Mouse (Mus musculus): Measurements from ENCODE around the gene Timm8a2. TPM values are rescaled to one million over a fixed set of nuclear protein-coding genes. Genes with fewer than 3 reads are reported as not detected.

The Timm8a2 gene
- polyA plus RNA-seq, 1 experiment from 2014 or later, result not detected

- Histone ChIP-seq H3K4me2 (ENCODE audit: low read depth, low read length, severe bottlenecking) (no peak overlapping the region), H3K4me3 (ENCODE audit: low read depth, low read length) (no peak overlapping the region), H3K9me3 (ENCODE audit: control insufficient read depth, low read length) (no peaks in the 10 kb centered on the region), H3K4me1 (replicated peaks; ENCODE audit: control insufficient read depth, insufficient read depth, low read length) (no peaks in the 10 kb centered on the region), H3K9ac (ENCODE audit: low read length) (no peak overlapping the region), H3K27ac (ENCODE audit: low read depth, low read length) (no peak overlapping the region), H3K36me3 (ENCODE audit: control insufficient read depth, insufficient read depth, low read length) (no peaks in the 10 kb centered on the region), H3K27me3 (ENCODE audit: control insufficient read depth, insufficient read depth, low read length) (no peaks in the 10 kb centered on the region)
- 93% methylated on average over 7 of the region's 7 CpGs for WGBS
- DNase-seq (ENCODE audit: low spot score) (no peak), ATAC-seq (replicated peaks; ENCODE audit: low FRiP score) (no peak)
Observed at GRCm38 (mm10) chr14:122002224-122002623, 32.2 kb upstream of the Timm8a2 start.

DNA sequence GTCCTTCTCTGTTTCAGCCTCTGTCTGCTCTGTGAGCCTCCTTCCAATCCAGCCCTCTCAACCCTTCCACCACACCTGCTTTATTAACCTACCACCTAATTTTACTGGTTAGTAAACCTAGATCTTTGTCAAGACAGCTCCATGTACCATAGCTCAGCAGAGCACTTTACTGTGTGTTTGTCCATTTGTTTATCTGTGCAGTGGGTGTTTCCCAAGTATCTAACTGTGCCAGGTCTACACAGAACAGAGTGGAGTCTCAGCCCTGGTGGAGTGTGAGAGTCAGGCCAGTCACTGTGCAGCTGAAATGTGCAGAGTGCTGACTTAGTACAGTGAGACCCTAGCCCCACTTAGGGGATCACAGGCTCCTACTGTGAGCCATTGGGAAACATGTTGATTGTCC, 30.7 kb upstream of the Timm8a2 start:
- no peak for ATAC-seq (replicated peaks; ENCODE audit: low FRiP score)
- H3K9ac ChIP-seq (ENCODE audit: low read length), result no peak overlapping the region
- no peak overlapping the region for H3K27ac ChIP-seq (ENCODE audit: low read depth, low read length)
- no peak overlapping the region for H3K4me3 ChIP-seq (ENCODE audit: low read depth, low read length)
- DNase-seq (ENCODE audit: low spot score), result no peak
- H3K4me1 ChIP-seq (replicated peaks; ENCODE audit: control insufficient read depth, insufficient read depth, low read length), result no peaks in the 10 kb centered on the region
- H3K4me2 ChIP-seq (ENCODE audit: low read depth, low read length, severe bottlenecking), result no peak overlapping the region
- H3K9me3 ChIP-seq (ENCODE audit: control insufficient read depth, low read length), result no peaks in the 10 kb centered on the region
- no peaks in the 10 kb centered on the region for H3K27me3 ChIP-seq (ENCODE audit: control insufficient read depth, insufficient read depth, low read length)
- no peaks in the 10 kb centered on the region for H3K36me3 ChIP-seq (ENCODE audit: control insufficient read depth, insufficient read depth, low read length)

GRCm38 (mm10) chr14:122008261-122008660, 26.2 kb upstream of the Timm8a2 start:
- Histone ChIP-seq H3K27ac (ENCODE audit: low read depth, low read length) (no peak overlapping the region), H3K9ac (ENCODE audit: low read length) (no peak overlapping the region), H3K9me3 (ENCODE audit: control insufficient read depth, low read length) (no peaks in the 10 kb centered on the region), H3K4me1 (replicated peaks; ENCODE audit: control insufficient read depth, insufficient read depth, low read length) (no peaks in the 10 kb centered on the region), H3K4me3 (ENCODE audit: low read depth, low read length) (no peak overlapping the region), H3K36me3 (ENCODE audit: control insufficient read depth, insufficient read depth, low read length) (no peaks in the 10 kb centered on the region), H3K4me2 (ENCODE audit: low read depth, low read length, severe bottlenecking) (no peak overlapping the region), H3K27me3 (ENCODE audit: control insufficient read depth, insufficient read depth, low read length) (no peaks in the 10 kb centered on the region)
- ATAC-seq (replicated peaks; ENCODE audit: low FRiP score) (no peak), DNase-seq (ENCODE audit: low spot score) (no peak)
- WGBS, result 90% methylated on average over 4 of the region's 4 CpGs

- Histone ChIP-seq H3K27ac (ENCODE audit: low read depth, low read length) (no peak overlapping the region), H3K9ac (ENCODE audit: low read length) (no peak overlapping the region), H3K27me3 (ENCODE audit: control insufficient read depth, insufficient read depth, low read length) (no peaks in the 10 kb centered on the region), H3K36me3 (ENCODE audit: control insufficient read depth, insufficient read depth, low read length) (no peaks in the 10 kb centered on the region), H3K4me1 (replicated peaks; ENCODE audit: control insufficient read depth, insufficient read depth, low read length) (no peaks in the 10 kb centered on the region), H3K4me3 (ENCODE audit: low read depth, low read length) (no peak overlapping the region), H3K9me3 (ENCODE audit: control insufficient read depth, low read length) (no peaks in the 10 kb centered on the region), H3K4me2 (ENCODE audit: low read depth, low read length, severe bottlenecking) (no peak overlapping the region)
- WGBS, result 92% methylated on average over 13 of the region's 13 CpGs
- no peak for DNase-seq (ENCODE audit: low spot score)
- no peak for ATAC-seq (replicated peaks; ENCODE audit: low FRiP score)
Observed at GRCm38 (mm10) chr14:122009502-122009901, 25.0 kb upstream of the Timm8a2 start.

- Histone ChIP-seq H3K4me2 (ENCODE audit: low read depth, low read length, severe bottlenecking) (no peak overlapping the region), H3K27ac (ENCODE audit: low read depth, low read length) (no peak overlapping the region), H3K9me3 (ENCODE audit: control insufficient read depth, low read length) (no peaks in the 10 kb centered on the region), H3K4me3 (ENCODE audit: low read depth, low read length) (no peak overlapping the region), H3K4me1 (replicated peaks; ENCODE audit: control insufficient read depth, insufficient read depth, low read length) (no peaks in the 10 kb centered on the region), H3K36me3 (ENCODE audit: control insufficient read depth, insufficient read depth, low read length) (no peaks in the 10 kb centered on the region), H3K27me3 (ENCODE audit: control insufficient read depth, insufficient read depth, low read length) (no peaks in the 10 kb centered on the region), H3K9ac (ENCODE audit: low read length) (no peak overlapping the region)
- 86% methylated on average over 7 of the region's 7 CpGs for WGBS
- DNase-seq (ENCODE audit: low spot score) (no peak), ATAC-seq (replicated peaks; ENCODE audit: low FRiP score) (no peak)
Observed at GRCm38 (mm10) chr14:122010301-122010700, 24.2 kb upstream of the Timm8a2 start.

DNA sequence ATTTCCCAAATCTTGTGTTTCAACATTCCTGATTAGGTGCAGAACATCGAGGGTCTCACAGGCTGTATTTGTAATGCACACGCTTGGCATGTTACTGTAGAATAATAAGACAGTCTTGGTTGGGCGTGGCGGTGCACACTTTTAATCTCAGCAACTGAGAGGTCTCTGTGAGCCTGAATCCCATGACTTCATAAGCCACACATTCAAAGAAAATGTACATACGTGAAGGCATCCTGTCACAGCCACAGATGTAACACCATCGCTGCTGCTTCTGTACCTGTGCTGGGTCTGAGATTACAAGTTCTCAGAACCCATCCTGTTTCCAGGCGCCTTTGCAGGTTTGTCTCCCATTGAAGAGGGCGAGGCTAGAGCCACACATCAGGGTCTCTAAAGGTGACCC, 22.7 kb upstream of the Timm8a2 start:
- Histone ChIP-seq H3K4me2 (ENCODE audit: low read depth, low read length, severe bottlenecking) (no peak overlapping the region), H3K27ac (ENCODE audit: low read depth, low read length) (no peak overlapping the region), H3K9ac (ENCODE audit: low read length) (no peak overlapping the region), H3K27me3 (ENCODE audit: control insufficient read depth, insufficient read depth, low read length) (no peaks in the 10 kb centered on the region), H3K4me1 (replicated peaks; ENCODE audit: control insufficient read depth, insufficient read depth, low read length) (no peaks in the 10 kb centered on the region), H3K36me3 (ENCODE audit: control insufficient read depth, insufficient read depth, low read length) (no peaks in the 10 kb centered on the region), H3K9me3 (ENCODE audit: control insufficient read depth, low read length) (no peaks in the 10 kb centered on the region), H3K4me3 (ENCODE audit: low read depth, low read length) (no peak overlapping the region)
- WGBS, result 95% methylated on average over 8 of the region's 8 CpGs
- ATAC-seq (replicated peaks; ENCODE audit: low FRiP score), result no peak
- no peak for DNase-seq (ENCODE audit: low spot score)

- no peak overlapping the region for H3K4me3 ChIP-seq (ENCODE audit: low read depth, low read length)
- ATAC-seq (replicated peaks; ENCODE audit: low FRiP score) (no peak), DNase-seq (ENCODE audit: low spot score) (no peak)
- no peak overlapping the region for H3K27ac ChIP-seq (ENCODE audit: low read depth, low read length)
- H3K36me3 ChIP-seq (ENCODE audit: control insufficient read depth, insufficient read depth, low read length), result no peaks in the 10 kb centered on the region
- no peak overlapping the region for H3K4me2 ChIP-seq (ENCODE audit: low read depth, low read length, severe bottlenecking)
- no peaks in the 10 kb centered on the region for H3K9me3 ChIP-seq (ENCODE audit: control insufficient read depth, low read length)
- no peaks in the 10 kb centered on the region for H3K27me3 ChIP-seq (ENCODE audit: control insufficient read depth, insufficient read depth, low read length)
- WGBS, result 81% methylated on average over 5 of the region's 5 CpGs
- no peaks in the 10 kb centered on the region for H3K4me1 ChIP-seq (replicated peaks; ENCODE audit: control insufficient read depth, insufficient read depth, low read length)
- H3K9ac ChIP-seq (ENCODE audit: low read length), result no peak overlapping the region
Observed at GRCm38 (mm10) chr14:122012193-122012592, 22.3 kb upstream of the Timm8a2 start.

GRCm38 (mm10) chr14:122012814-122013213, 21.7 kb upstream of the Timm8a2 start:
- no peak overlapping the region for H3K9ac ChIP-seq (ENCODE audit: low read length)
- no peak overlapping the region for H3K4me2 ChIP-seq (ENCODE audit: low read depth, low read length, severe bottlenecking)
- H3K27ac ChIP-seq (ENCODE audit: low read depth, low read length), result no peak overlapping the region
- H3K36me3 ChIP-seq (ENCODE audit: control insufficient read depth, insufficient read depth, low read length), result no peaks in the 10 kb centered on the region
- H3K27me3 ChIP-seq (ENCODE audit: control insufficient read depth, insufficient read depth, low read length), result no peaks in the 10 kb centered on the region
- DNase-seq (ENCODE audit: low spot score) (no peak), ATAC-seq (replicated peaks; ENCODE audit: low FRiP score) (no peak)
- no peaks in the 10 kb centered on the region for H3K4me1 ChIP-seq (replicated peaks; ENCODE audit: control insufficient read depth, insufficient read depth, low read length)
- no peaks in the 10 kb centered on the region for H3K9me3 ChIP-seq (ENCODE audit: control insufficient read depth, low read length)
- WGBS, result 80% methylated on average over 13 of the region's 13 CpGs
- H3K4me3 ChIP-seq (ENCODE audit: low read depth, low read length), result no peak overlapping the region

GRCm38 (mm10) chr14:122013417-122013951, 21.0 kb upstream of the Timm8a2 start:
- 90% methylated on average over 14 of the region's 14 CpGs for WGBS
- H3K4me2 ChIP-seq (ENCODE audit: low read depth, low read length, severe bottlenecking), result no peak overlapping the region
- no peaks in the 10 kb centered on the region for H3K9me3 ChIP-seq (ENCODE audit: control insufficient read depth, low read length)
- ATAC-seq (replicated peaks; ENCODE audit: low FRiP score), result no peak
- H3K36me3 ChIP-seq (ENCODE audit: control insufficient read depth, insufficient read depth, low read length), result no peaks in the 10 kb centered on the region
- H3K4me3 ChIP-seq (ENCODE audit: low read depth, low read length), result no peak overlapping the region
- H3K27ac ChIP-seq (ENCODE audit: low read depth, low read length), result no peak overlapping the region
- H3K27me3 ChIP-seq (ENCODE audit: control insufficient read depth, insufficient read depth, low read length), result no peaks in the 10 kb centered on the region
- H3K4me1 ChIP-seq (replicated peaks; ENCODE audit: control insufficient read depth, insufficient read depth, low read length), result no peaks in the 10 kb centered on the region
- no peak overlapping the region for H3K9ac ChIP-seq (ENCODE audit: low read length)
- no peak for DNase-seq (ENCODE audit: low spot score)
